Mouse (Mus musculus) stomach, embryonic 16.5 days (tissue): ENCODE data around the gene Gzmm. TPM values are rescaled to one million over a fixed set of nuclear protein-coding genes. Genes with fewer than 3 reads are reported as not detected.
A peak's percentile ranks its signal among the peaks of the same experiment; 100 is the strongest.

ENCODE experiments used
- ATAC-seq: fragments of 200-750 bp; cut with Nextera tagmentation; 2 replicates; pipeline ENCODE4 v1.8.0; 2017; ENCODE audit warnings: moderate number of reproducible peaks, moderate TSS enrichment; ENCODE audit not compliant: insufficient read depth, low FRiP score
- H3K27ac ChIP-seq: fragments of 300-500 bp; sonication (generic); 2 replicates; pipeline ENCODE4 v1.5.1; 2014; ENCODE audit warnings: low read length
- H3K27me3 ChIP-seq: fragments of 300-500 bp; sonication (generic); 2 replicates; pipeline ENCODE4 v1.6.1; 2014; ENCODE audit warnings: low read length, control low read depth, mixed read lengths; ENCODE audit not compliant: control insufficient read depth, insufficient read depth
- H3K36me3 ChIP-seq: fragments of 300-500 bp; sonication (generic); 2 replicates; pipeline ENCODE4 v1.6.1; 2014; ENCODE audit warnings: low read length; ENCODE audit not compliant: control insufficient read depth, insufficient read depth
- H3K4me1 ChIP-seq: fragments of 300-500 bp; sonication (generic); 2 replicates; pipeline ENCODE4 v1.6.1; 2014; ENCODE audit warnings: low read length, control low read depth, mixed read lengths; ENCODE audit not compliant: control insufficient read depth, insufficient read depth
- H3K4me2 ChIP-seq: fragments of 300-500 bp; sonication (generic); 2 replicates; pipeline ENCODE4 v1.6.1; 2014; ENCODE audit warnings: low read depth, low read length, mixed read lengths
- H3K4me3 ChIP-seq: fragments of 300-500 bp; sonication (generic); replicated peaks from 2 replicates; pipeline ENCODE4 v1.5.1; 2014; ENCODE audit warnings: mild to moderate bottlenecking, low read length
- H3K9ac ChIP-seq: fragments of 300-500 bp; sonication (generic); 2 replicates; pipeline ENCODE4 v1.6.1; 2014; ENCODE audit warnings: low read length
- H3K9me3 ChIP-seq: fragments of 300-500 bp; sonication (generic); replicated peaks from 2 replicates; pipeline ENCODE4 v1.6.1; 2016; ENCODE audit warnings: low read length, control low read depth; ENCODE audit not compliant: control insufficient read depth
- WGBS: fragments of 180-500 bp; shearing (Covaris S2); extraction: QIAGEN DNeasy Blood & Tissue Kit; methylation state at CpG from one replicate; pipeline ENCODE4 v1.1.7; 2014; 5-methylcytosine and 5-hydroxymethylcytosine counted together
- polyA plus RNA-seq: library from polyadenylated mRNA; unstranded; fragments of >200 nt; fragmentation: Nextera tagmentation; extraction: Ambion mirVana; gene quantifications from 2 replicates; pipeline ENCODE4 v1.2.1, GENCODE M21; 2015

The Gzmm gene
- polyA plus RNA-seq, 1 experiment from 2014 or later, result 0.44 TPM

GRCm38 (mm10) chr10:79684770-79685600 is 3.8 kb upstream of the Gzmm start:
- H3K4me3 ChIP-seq, result no peak overlapping the region
- peaks cover 23% of the 10 kb centered on the region for H3K36me3 ChIP-seq
- no peak for ATAC-seq
- H3K27ac ChIP-seq, result no peak overlapping the region
- H3K4me1 ChIP-seq, result peaks cover 19% of the 10 kb centered on the region
- 92% methylated on average over 25 of the region's 25 CpGs for WGBS
- no peak overlapping the region for H3K4me2 ChIP-seq
- H3K9ac ChIP-seq, result no peak overlapping the region
- H3K9me3 ChIP-seq, result no peaks in the 10 kb centered on the region
- no peaks in the 10 kb centered on the region for H3K27me3 ChIP-seq

DNA sequence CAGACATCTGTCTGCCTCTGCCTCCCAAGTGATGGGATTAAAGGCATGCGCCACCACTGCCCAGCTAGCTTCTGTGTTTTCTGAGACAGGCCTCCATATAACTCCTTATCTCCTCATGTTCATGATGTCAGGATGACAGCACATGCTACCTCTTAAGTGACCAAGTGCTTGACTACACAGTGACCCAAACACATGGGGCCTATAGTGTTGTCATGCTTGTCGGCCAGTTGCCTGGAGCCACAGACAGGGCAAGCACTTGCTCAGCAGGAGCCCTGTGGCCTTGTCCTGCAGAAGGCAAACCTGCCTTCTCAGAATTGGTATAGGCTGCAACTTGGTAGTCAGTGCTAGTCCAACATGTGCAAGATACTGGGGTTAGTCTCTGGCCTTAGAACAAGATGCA is 2.6 kb upstream of the Gzmm start:
- Histone ChIP-seq H3K4me1 (peaks cover 16% of the 10 kb centered on the region), H3K36me3 (peaks cover 23% of the 10 kb centered on the region), H3K4me3 (no peak overlapping the region), H3K27ac (no peak overlapping the region), H3K27me3 (no peaks in the 10 kb centered on the region), H3K4me2 (no peak overlapping the region), H3K9ac (no peak overlapping the region), H3K9me3 (no peaks in the 10 kb centered on the region)
- WGBS, result 76% methylated on average over 2 of the region's 2 CpGs
- ATAC-seq, result no peak

DNA sequence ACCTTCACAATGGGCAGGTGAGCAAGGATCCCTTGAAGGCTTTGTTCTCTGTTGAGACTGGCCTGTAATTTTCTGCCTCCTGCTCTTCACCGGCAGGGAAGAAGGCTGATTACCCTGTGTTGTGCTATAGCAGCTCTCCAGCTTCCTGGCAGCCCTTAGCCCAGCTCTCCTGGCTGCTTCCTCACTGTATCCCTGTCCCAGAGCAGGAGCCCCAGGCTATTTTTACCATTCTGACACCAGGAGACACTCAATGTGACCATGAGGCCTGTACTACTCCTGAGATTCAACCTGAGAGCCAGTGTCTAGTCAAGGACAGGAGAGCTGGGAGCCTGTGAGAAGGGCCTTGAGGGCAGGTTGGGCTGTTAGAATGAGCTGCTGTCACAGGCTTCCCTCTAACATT is 2.1 kb upstream of the Gzmm start:
- Histone ChIP-seq H3K27me3 (no peaks in the 10 kb centered on the region), H3K9ac (no peak overlapping the region), H3K4me2 (no peak overlapping the region), H3K4me3 (no peak overlapping the region), H3K4me1 (peaks cover 15% of the 10 kb centered on the region), H3K36me3 (peaks cover 23% of the 10 kb centered on the region), H3K9me3 (no peaks in the 10 kb centered on the region), H3K27ac (no peak overlapping the region)
- WGBS, result 93% methylated on average over 1 of the region's 1 CpGs
- no peak for ATAC-seq

GRCm38 (mm10) chr10:79687513-79687912 is 1.3 kb upstream of the Gzmm start:
- Histone ChIP-seq H3K9ac (no peak overlapping the region), H3K27ac (no peak overlapping the region), H3K36me3 (peaks cover 23% of the 10 kb centered on the region), H3K27me3 (no peaks in the 10 kb centered on the region), H3K4me2 (no peak overlapping the region), H3K9me3 (no peaks in the 10 kb centered on the region), H3K4me3 (no peak overlapping the region), H3K4me1 (peaks cover 15% of the 10 kb centered on the region)
- ATAC-seq, result no peak
- 96% methylated on average over 6 of the region's 6 CpGs for WGBS

DNA sequence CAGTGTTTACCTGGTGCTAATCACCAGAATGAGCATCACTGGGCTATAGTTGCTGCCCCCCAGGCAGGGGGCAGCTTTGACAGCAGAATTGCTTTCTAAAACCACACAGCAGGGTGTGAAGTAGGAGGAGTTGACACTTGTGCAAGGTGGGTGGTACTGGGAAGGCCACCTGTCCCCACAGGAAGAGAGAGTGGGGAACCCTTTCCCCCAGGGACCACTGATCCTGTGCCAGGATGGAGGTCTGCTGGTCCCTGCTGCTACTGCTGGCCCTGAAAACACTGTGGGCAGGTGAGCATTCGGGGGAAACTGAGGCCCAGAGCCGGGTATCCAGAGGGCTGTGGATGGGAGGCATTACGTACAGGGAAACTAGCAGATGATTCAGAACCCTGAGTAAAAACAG is 358 bp downstream of the Gzmm start:
- peaks cover 2% of the 10 kb centered on the region for H3K4me1 ChIP-seq
- no peak overlapping the region for H3K27ac ChIP-seq
- no peak overlapping the region for H3K4me2 ChIP-seq
- H3K36me3 ChIP-seq, result peaks cover 23% of the 10 kb centered on the region
- WGBS, result 90% methylated on average over 3 of the region's 3 CpGs
- H3K27me3 ChIP-seq, result no peaks in the 10 kb centered on the region
- no peak for ATAC-seq
- no peak overlapping the region for H3K9ac ChIP-seq
- H3K4me3 ChIP-seq, result no peak overlapping the region
- H3K9me3 ChIP-seq, result no peaks in the 10 kb centered on the region

DNA sequence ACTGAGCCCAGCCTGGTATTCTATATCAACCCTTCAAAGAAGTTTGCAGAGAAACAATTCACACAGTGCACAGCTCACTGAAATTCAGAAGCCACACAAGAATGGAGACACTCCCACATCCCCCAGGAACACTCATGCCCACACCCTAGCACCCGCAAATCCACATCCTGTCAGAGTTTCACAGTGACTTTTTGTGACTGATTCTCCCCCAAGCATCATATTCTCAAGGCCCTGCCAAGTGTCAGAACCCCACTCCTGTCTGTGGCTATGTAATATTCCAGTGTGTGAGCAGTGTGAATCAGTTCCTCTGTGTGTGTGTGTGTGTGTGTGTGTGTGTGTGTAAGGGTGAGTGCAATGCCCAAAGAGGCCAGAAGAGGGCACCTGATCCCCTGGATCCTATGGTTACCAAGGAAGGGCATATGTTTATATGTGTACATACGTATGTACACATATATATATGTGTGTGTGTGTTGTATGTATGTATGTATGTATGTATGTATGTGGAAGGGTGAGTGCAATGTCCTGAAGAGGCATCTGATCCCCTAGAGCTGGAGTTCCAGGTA is 3.2 kb downstream of the Gzmm start:
- H3K36me3 ChIP-seq, result peaks cover 17% of the 10 kb centered on the region
- H3K4me3 ChIP-seq, result no peak overlapping the region
- 91% methylated on average over 2 of the region's 2 CpGs for WGBS

DNA sequence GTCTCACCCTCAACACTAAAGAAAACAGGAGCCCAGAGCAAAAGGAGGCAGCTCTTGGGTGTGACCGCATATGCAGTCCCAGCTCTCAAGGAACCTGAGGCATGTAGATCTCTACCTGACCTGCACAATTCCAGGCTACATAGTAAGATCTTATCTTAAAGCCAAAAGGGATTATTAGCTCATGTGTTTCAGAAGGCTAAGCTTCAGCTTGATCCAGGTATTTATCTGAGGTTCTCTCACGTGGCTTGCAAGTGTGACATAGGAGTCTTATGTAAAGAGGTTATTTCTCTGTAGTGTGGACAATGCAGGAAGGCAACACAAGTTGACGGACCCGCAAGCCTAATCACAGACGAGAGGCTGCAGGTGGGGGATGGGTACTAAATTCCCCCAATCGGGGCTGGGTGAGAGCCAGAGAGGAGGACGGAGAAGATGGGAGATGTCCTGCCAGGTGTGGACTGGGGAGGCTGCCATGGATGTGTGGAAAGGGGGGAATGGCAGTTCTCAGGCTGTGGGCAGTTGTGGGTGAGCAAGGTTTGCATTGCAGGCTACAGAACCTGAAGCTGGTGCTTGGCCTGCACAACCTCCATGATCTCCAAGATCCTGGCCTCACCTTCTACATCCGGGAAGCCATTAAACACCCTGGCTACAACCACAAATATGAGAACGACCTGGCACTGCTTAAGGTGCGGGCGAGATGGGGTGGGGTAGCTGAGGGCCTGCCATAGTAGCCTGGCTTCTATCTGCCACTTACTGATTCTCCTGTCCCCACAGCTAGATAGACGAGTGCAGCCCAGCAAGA is 5.0 kb downstream of the Gzmm start:
- 64% methylated on average over 12 of the region's 12 CpGs for WGBS

More for the DNA sequence above, 3.2 kb downstream of the Gzmm start:
- no peaks in the 10 kb centered on the region for H3K27me3 ChIP-seq
- H3K4me1 ChIP-seq, result peaks cover 8% of the 10 kb centered on the region
- H3K4me2 ChIP-seq, result no peak overlapping the region
- no peaks in the 10 kb centered on the region for H3K9me3 ChIP-seq
- no peak overlapping the region for H3K27ac ChIP-seq
- no peak overlapping the region for H3K9ac ChIP-seq
- ATAC-seq, result no peak

GRCm38 (mm10) chr10:79694379-79694655 is 5.5 kb downstream of the Gzmm start:
- Histone ChIP-seq H3K27ac (no peak overlapping the region), H3K4me2 (no peak overlapping the region), H3K9ac (no peak overlapping the region), H3K4me1 (peaks cover 12% of the 10 kb centered on the region), H3K27me3 (no peaks in the 10 kb centered on the region), H3K4me3 (no peak overlapping the region), H3K9me3 (no peaks in the 10 kb centered on the region), H3K36me3 (0 out of 2 replicates have a peak, but pooled peaks cover under 1% of the 10 kb centered on the region)
- ATAC-seq, result no peak
- 79% methylated on average over 6 of the region's 6 CpGs for WGBS

More for the DNA sequence above, 5.0 kb downstream of the Gzmm start:
- Histone ChIP-seq H3K9ac (peak overlapping the region; percentile 9; the same call in 1 of the 2 replicates), H3K27me3 (no peaks in the 10 kb centered on the region), H3K4me2 (no peak overlapping the region), H3K9me3 (no peaks in the 10 kb centered on the region), H3K4me1 (peaks cover 12% of the 10 kb centered on the region), H3K36me3 (peaks cover 5% of the 10 kb centered on the region), H3K4me3 (no peak overlapping the region), H3K27ac (no peak overlapping the region)
- ATAC-seq, result no peak
